Mouse (Mus musculus) MEL (cell line): ENCODE measurements around the gene Ascc3. TPM values are rescaled to one million over a fixed set of nuclear protein-coding genes. Genes with fewer than 3 reads are reported as not detected.

Experiments used
- DNase-seq: peaks from one replicate; pipeline ENCODE4 v3.0.0; 2011; ENCODE audit warnings: low read depth, low spot score
- H3K27ac ChIP-seq: 2 replicates; pipeline ENCODE4 v1.5.1; 2012; ENCODE audit warnings: low read depth, mild to moderate bottlenecking, control low read depth, low read length, moderate library complexity; ENCODE audit not compliant: control insufficient read depth
- H3K27me3 ChIP-seq, 2 experiments: fragments of 150-350 bp in 1 of 2; sonication (generic) in 1 of 2; 2 replicates each; pipeline ENCODE4 v1.6.1; 2012; ENCODE audit warnings: low read length in 2 of 2, mild to moderate bottlenecking in 2 of 2, improper control_type of control experiment in 1 of 2, moderate library complexity in 1 of 2; ENCODE audit not compliant: insufficient read depth in 2 of 2, control insufficient read depth in 1 of 2
- H3K36me3 ChIP-seq, 2 experiments: 2 replicates each; pipeline ENCODE4 v1.6.1; 2012 to 2014; ENCODE audit warnings: low read length in 2 of 2, improper control_type of control experiment in 1 of 2, inconsistent platforms in 1 of 2, mild to moderate bottlenecking in 1 of 2; ENCODE audit not compliant: insufficient read depth in 2 of 2, control insufficient read depth in 1 of 2
- H3K4me1 ChIP-seq, 2 experiments: fragments of 150-350 bp in 1 of 2; sonication (generic) in 1 of 2; 2 replicates each; pipeline ENCODE4 v1.6.1; 2012; ENCODE audit warnings: low read length in 2 of 2, improper control_type of control experiment in 1 of 2, mild to moderate bottlenecking in 1 of 2; ENCODE audit not compliant: insufficient read depth in 2 of 2, control insufficient read depth in 1 of 2
- H3K4me3 ChIP-seq, 2 experiments: fragments of 150-350 bp in 1 of 2; sonication (generic) in 1 of 2; 2 replicates each; pipeline ENCODE4 v1.5.1; 2012; ENCODE audit warnings: low read depth in 2 of 2, low read length in 2 of 2, mild to moderate bottlenecking in 2 of 2, moderate library complexity in 2 of 2, control low read depth in 1 of 2, improper control_type of control experiment in 1 of 2; ENCODE audit not compliant: control insufficient read depth in 1 of 2, insufficient read depth in 1 of 2
- H3K79me2 ChIP-seq: 2 replicates; pipeline ENCODE4 v1.6.1; 2012; ENCODE audit warnings: mild to moderate bottlenecking, low read length, moderate library complexity; ENCODE audit not compliant: control insufficient read depth, poor library complexity, insufficient read depth
- H3K9ac ChIP-seq: 2 replicates; pipeline ENCODE4 v1.6.1; 2012; ENCODE audit warnings: low read depth, mild to moderate bottlenecking, control low read depth, low read length, moderate library complexity; ENCODE audit not compliant: control insufficient read depth, poor library complexity, severe bottlenecking
- H3K9me3 ChIP-seq: fragments of 150-350 bp; sonication (generic); replicated peaks from 2 replicates; pipeline ENCODE4 v1.6.1; 2012; ENCODE audit warnings: mild to moderate bottlenecking, low read length, improper control_type of control experiment, moderate library complexity; ENCODE audit not compliant: insufficient read depth
- BHLHE40 ChIP-seq: IDR thresholded peaks from 2 replicates; pipeline ENCODE4 v1.6.1; 2012; ENCODE audit warnings: low read depth, mild to moderate bottlenecking, inconsistent platforms, low read length, improper control_type of control experiment, borderline replicate concordance
- CHD2 ChIP-seq: IDR thresholded peaks from 2 replicates; pipeline ENCODE4 v1.6.1; 2011; ENCODE audit warnings: low read length, improper control_type of control experiment
- CTCF ChIP-seq, 3 experiments: IDR thresholded peaks in 2 of 3; conservative IDR thresholded peaks in 1 of 3; 2 replicates each; pipeline ENCODE4 v1.5.1; 2011 to 2012; ENCODE audit warnings: low read length in 3 of 3, low read depth in 2 of 3, mild to moderate bottlenecking in 2 of 3, improper control_type of control experiment in 1 of 3, inconsistent platforms in 1 of 3, mixed read lengths in 1 of 3, moderate library complexity in 1 of 3; ENCODE audit not compliant: control insufficient read depth in 1 of 3, insufficient read depth in 1 of 3, poor library complexity in 1 of 3, severe bottlenecking in 1 of 3
- E2F4 ChIP-seq: IDR thresholded peaks from 2 replicates; pipeline ENCODE4 v1.6.1; 2011; ENCODE audit warnings: low read depth, low read length, improper control_type of control experiment, borderline replicate concordance
- HCFC1 ChIP-seq: IDR thresholded peaks from 2 replicates; pipeline ENCODE4 v1.6.1; 2012; ENCODE audit warnings: low read depth, mild to moderate bottlenecking, inconsistent platforms, low read length, improper control_type of control experiment, moderate library complexity
- JUND ChIP-seq: IDR thresholded peaks from 2 replicates; pipeline ENCODE4 v1.6.1; 2011; ENCODE audit warnings: low read depth, mild to moderate bottlenecking, improper control_type of control experiment, low read length
- KAT2A ChIP-seq: conservative IDR thresholded peaks from 2 replicates; pipeline ENCODE4 v1.6.1; 2012; ENCODE audit warnings: low read depth, low read length, improper control_type of control experiment, inconsistent platforms
- MAFK ChIP-seq: IDR thresholded peaks from 2 replicates; pipeline ENCODE4 v1.6.1; 2011; ENCODE audit warnings: low read depth, mild to moderate bottlenecking, low read length, improper control_type of control experiment, borderline replicate concordance
- MAX ChIP-seq: IDR thresholded peaks from 2 replicates; pipeline ENCODE4 v1.6.1; 2011; ENCODE audit warnings: low read length, improper control_type of control experiment
- MEF2A ChIP-seq: IDR thresholded peaks from 2 replicates; pipeline ENCODE4 v1.6.1; 2014; ENCODE audit warnings: low read depth, mild to moderate bottlenecking, inconsistent platforms, low read length, improper control_type of control experiment; ENCODE audit not compliant: poor library complexity, insufficient replicate concordance, severe bottlenecking; ENCODE audit errors: extremely low read depth
- MYB ChIP-seq: IDR thresholded peaks from 2 replicates; pipeline ENCODE4 v1.6.1; 2011; ENCODE audit warnings: mild to moderate bottlenecking, low read depth, low read length, improper control_type of control experiment
- MYC ChIP-seq: IDR thresholded peaks from 2 replicates; pipeline ENCODE4 v1.6.1; 2011; ENCODE audit warnings: low read depth, mild to moderate bottlenecking, low read length, improper control_type of control experiment, moderate library complexity
- NELFE ChIP-seq: IDR thresholded peaks from 2 replicates; pipeline ENCODE4 v1.6.1; 2011; ENCODE audit warnings: low read depth, low read length, improper control_type of control experiment
- POLR2AphosphoS2 ChIP-seq: IDR thresholded peaks from 2 replicates; pipeline ENCODE4 v1.6.1; 2011; ENCODE audit warnings: low read length, improper control_type of control experiment
- POLR2AphosphoS5 ChIP-seq: IDR thresholded peaks from 2 replicates; pipeline ENCODE4 v1.6.1; 2012; ENCODE audit warnings: low read depth, borderline replicate concordance, mild to moderate bottlenecking, inconsistent platforms, low read length, moderate library complexity, mixed read lengths
- SIN3A ChIP-seq: IDR thresholded peaks from 2 replicates; pipeline ENCODE4 v1.6.1; 2012; ENCODE audit warnings: low read length, improper control_type of control experiment, inconsistent platforms
- SMC3 ChIP-seq: IDR thresholded peaks from 2 replicates; pipeline ENCODE4 v1.6.1; 2011; ENCODE audit warnings: low read depth, low read length, improper control_type of control experiment
- TBP ChIP-seq: IDR thresholded peaks from 2 replicates; pipeline ENCODE4 v1.8.0; 2011; ENCODE audit warnings: low read depth, low read length, improper control_type of control experiment
- UBTF ChIP-seq: IDR thresholded peaks from 2 replicates; pipeline ENCODE4 v1.6.1; 2012; ENCODE audit warnings: low read depth, mild to moderate bottlenecking, inconsistent platforms, low read length, improper control_type of control experiment, moderate library complexity, borderline replicate concordance; ENCODE audit not compliant: insufficient read depth
- ZC3H11A ChIP-seq: IDR thresholded peaks from 2 replicates; pipeline ENCODE4 v1.6.1; 2012; ENCODE audit warnings: low read depth, mild to moderate bottlenecking, inconsistent platforms, low read length, improper control_type of control experiment
- polyA plus RNA-seq, 2 experiments: library from polyadenylated mRNA; stranded (reverse) in 1 of 2; unstranded in 1 of 2; fragments of >175 nt in 1 of 2; fragments of >200 nt in 1 of 2; gene quantifications; 2 replicates each; pipeline versions ENCODE4 v1.2.1 to v1.2.4; 2012; ENCODE audit warnings: low replicate concordance in 2 of 2, low read depth in 1 of 2; ENCODE audit not compliant: insufficient read length in 2 of 2, insufficient read depth in 1 of 2, missing spikeins in 1 of 2
- total RNA-seq: library from RNA; depleted of rRNA; stranded (reverse); fragments of 300-350 nt; gene quantifications from 2 replicates; pipeline ENCODE4 v1.2.3, GENCODE M21; 2012

Gene Ascc3
- total and polyA plus RNA-seq, 3 experiments = 22.6 to 131 (median 24.3) TPM

GRCm38 (mm10) chr10:50898621-50899020 lies 306.2 kb downstream of the Ascc3 start:
- H3K36me3 ChIP-seq = no peaks in the 10 kb centered on the region
- no peaks in the 10 kb centered on the region for H3K79me2 ChIP-seq
- DNase-seq = no peak
- H3K27me3 ChIP-seq = no peaks in the 10 kb centered on the region
- H3K4me3 ChIP-seq = no peak overlapping the region
- no peaks in the 10 kb centered on the region for H3K4me1 ChIP-seq
- TF ChIP-seq POLR2AphosphoS2 = no peak
- TF ChIP-seq CHD2 = no peak
- TF ChIP-seq POLR2AphosphoS5 = no peak
- TF ChIP-seq HCFC1 = no peak
- TF ChIP-seq MEF2A = no peak
- TF ChIP-seq KAT2A = no peak
- TF ChIP-seq BHLHE40 = no peak
- TF ChIP-seq SIN3A = no peak
- no peak for TF ChIP-seq MYC
- no peak for TF ChIP-seq MAX
- TF ChIP-seq CTCF (IDR thresholded peaks at IDR 0.05 in 2 of 3, conservative IDR thresholded peaks at IDR 0.05 in 1 of 3; ENCODE audit: control insufficient read depth in 1 of 3, insufficient read depth in 1 of 3, low read depth in 2 of 3, low read length in 3 of 3, poor library complexity in 1 of 3, severe bottlenecking in 1 of 3) = no peak
- no peak for TF ChIP-seq ZC3H11A
- no peak for TF ChIP-seq NELFE
- TF ChIP-seq MYB = no peak
- no peak for TF ChIP-seq MAFK
- TF ChIP-seq TBP = no peak
- no peak for TF ChIP-seq SMC3
- TF ChIP-seq UBTF = no peak
- TF ChIP-seq E2F4 = no peak
- TF ChIP-seq JUND = no peak
- H3K9me3 ChIP-seq = no peaks in the 10 kb centered on the region
- no peak overlapping the region for H3K27ac ChIP-seq
- H3K9ac ChIP-seq = no peak overlapping the region

- DNase-seq = no peak
- Histone ChIP-seq H3K4me3 (no peak overlapping the region), H3K79me2 (no peaks in the 10 kb centered on the region), H3K4me1 (no peaks in the 10 kb centered on the region), H3K9ac (no peak overlapping the region), H3K9me3 (no peaks in the 10 kb centered on the region), H3K27ac (no peak overlapping the region), H3K36me3 (no peaks in the 10 kb centered on the region), H3K27me3 (no peaks in the 10 kb centered on the region)
- no peak for TF ChIP-seq POLR2AphosphoS2
- TF ChIP-seq CTCF (IDR thresholded peaks at IDR 0.05 in 2 of 3, conservative IDR thresholded peaks at IDR 0.05 in 1 of 3; ENCODE audit: control insufficient read depth in 1 of 3, insufficient read depth in 1 of 3, low read depth in 2 of 3, low read length in 3 of 3, poor library complexity in 1 of 3, severe bottlenecking in 1 of 3) = no peak
- TF ChIP-seq MAFK = no peak
- no peak for TF ChIP-seq E2F4
- TF ChIP-seq MEF2A = no peak
- TF ChIP-seq BHLHE40 = no peak
- no peak for TF ChIP-seq CHD2
- no peak for TF ChIP-seq KAT2A
Observed at GRCm38 (mm10) chr10:50899846-50900745, 307.6 kb downstream of the Ascc3 start.
